Mouse (Mus musculus) thymus, adult 18-20 months (tissue): ENCODE measurements around the gene Epop.
"Not testable (repeated sequence)": the region's sequence is repeated elsewhere in the genome, so short reads cannot be mapped to it uniquely, and the experiment has no call there.

Source experiments
- DNase-seq, 2 experiments: peaks; one replicate each; pipeline ENCODE4 v3.0.0; 2022; ENCODE audit warnings: mixed read lengths in 2 of 2

Epop gene

DNA sequence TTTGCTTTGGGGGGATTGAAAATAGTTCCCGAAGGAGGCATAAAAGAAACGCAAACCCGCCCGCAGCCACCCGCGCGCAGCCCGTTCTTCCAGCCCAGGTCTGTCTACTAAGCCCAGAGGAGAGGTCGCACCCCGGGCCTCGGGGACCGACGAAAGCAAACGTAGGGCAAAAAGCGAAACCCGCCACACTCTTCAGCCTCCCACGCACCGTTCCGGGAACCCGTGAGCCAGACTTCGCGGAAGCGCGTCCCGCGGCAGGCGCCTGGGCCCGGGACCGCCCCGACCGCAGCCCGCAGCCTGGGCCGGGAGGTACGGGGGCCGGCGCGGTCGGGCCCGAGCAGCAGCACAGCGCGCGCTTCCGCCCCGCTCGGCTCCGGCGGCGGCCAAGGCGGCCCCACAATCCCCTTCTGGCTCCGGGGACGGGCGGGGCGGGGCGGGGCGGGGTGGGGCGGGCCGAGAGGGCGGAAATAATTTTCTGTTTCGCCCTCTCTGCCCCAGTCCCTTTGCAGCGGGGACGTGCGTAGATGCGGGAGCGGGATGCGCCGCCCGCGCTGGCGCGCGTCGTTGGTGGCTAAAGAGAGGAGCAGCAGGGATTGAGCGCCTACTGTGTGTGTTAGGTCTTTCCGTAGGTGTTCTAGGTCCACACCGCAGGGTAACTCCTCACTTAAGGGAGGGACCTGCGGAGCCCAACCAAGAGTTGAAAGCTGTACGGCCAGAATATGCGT lies 30.6 kb upstream of the Epop start:
- DNase-seq: peak; percentile 60 to 69

DNA sequence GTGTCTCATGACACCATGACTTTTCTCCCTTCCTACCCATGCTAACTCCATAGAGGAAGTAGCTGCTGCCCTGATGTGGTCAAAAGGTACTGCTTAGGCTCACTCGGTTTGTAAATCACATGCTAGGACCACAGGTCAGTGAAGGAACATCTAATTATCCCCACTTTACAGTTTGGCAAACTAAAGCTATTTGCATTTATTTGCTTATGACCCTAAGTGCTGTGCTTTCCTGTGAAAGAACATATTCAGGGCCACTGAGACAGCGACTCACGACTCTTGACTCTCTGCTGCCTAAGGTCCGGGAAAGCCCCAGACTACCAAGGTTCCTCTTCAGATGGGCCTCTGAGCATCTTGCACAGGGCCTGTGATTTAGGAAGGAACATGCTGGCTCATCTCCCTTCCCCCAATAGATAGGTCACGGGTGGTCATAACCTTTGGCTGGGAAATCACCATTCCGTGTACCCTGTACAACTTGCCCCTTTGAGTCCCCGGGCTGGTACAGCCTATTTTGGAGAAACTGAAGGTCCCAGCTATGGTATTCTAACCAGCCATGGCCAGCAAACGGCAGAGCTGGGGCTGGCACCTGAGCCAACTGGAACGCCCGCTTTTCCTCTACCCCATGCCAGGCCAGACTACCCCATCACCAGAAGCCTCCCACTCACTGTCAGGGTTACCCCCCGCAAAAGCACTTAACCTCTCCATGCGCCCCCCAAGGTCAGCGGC lies 29.9 kb upstream of the Epop start:
- DNase-seq: peak in 1 of 2 experiments; percentile 44

DNA sequence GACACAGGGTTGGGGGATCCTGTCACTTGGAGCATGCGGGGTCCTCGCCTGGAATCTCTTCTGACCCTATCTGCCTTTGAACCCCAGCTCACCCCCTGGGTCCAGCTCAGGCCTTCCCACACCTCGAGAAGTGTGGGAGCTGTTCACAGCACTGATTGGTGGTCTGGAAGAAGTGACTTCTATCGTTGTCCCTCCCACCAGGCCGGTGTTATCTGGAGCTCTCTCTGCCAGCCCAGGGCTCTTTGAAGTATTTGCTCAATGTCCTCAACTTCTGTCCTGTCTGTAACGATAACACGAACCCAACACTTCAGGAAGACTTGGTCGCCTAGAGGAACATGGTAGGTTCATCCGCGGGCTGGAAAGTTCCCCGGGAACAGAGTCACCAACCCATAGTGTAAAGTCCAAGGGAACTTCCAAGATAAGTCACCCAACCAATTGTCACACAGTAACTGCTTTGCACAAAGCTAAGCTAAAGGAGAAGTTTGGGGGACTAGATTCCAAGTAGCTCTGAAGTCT lies 29.3 kb upstream of the Epop start:
- DNase-seq: no peak

DNA sequence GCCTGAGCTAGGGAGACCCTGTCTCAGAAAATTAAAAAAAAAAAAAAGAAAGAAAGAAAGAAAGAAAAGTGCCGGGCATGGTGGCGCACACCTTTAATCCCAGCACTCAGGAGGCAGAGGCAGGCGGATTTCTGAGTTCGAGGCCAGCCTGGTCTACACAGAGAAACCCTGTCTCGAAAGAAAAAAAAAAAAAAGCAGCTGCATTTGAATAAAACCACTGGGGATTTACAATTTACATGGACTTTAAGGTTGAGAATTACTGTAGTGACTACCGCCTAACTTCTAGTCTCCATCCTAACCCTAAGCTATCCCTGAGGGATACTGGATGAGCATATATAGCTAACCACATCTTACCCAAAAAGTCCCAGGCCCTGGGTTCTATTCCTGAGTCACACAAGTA lies 28.5 kb upstream of the Epop start:
- not testable (repeated sequence) for DNase-seq

DNA sequence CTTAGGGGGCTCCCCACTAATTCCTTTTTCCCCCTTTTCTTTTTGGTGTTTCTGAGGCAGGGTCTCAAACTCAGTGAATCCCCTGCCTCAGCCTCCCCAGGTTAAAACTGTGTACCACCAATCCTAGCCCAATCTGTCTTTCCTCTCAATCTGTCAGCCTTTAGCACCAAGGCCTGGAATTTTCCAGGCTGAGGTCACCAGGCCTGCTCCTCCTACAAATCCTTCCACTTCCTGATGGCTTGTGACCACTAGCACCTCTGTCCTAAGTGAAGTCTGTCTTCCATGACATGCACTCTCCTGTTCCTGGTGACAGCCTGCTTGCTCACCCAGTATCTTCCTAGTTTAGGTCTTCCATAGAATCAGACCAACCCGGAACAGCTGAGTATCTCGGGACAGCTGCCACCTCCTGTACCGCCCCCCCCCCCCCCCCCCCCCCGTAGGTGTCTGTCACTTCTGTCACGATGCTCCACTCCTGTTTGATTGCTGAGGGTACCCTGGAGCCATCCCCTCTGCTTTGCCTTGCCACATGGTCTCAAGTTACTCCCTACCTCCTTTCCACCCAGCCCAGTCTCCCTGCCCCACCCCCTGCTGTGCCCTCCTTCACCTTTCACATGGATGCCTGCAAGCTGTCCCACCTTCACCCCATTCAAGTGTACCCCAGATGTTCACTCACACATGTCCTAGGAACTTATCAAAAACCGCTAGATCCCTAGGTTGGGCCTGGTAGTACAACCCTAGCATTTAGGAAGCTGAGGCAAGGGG lies 27.9 kb upstream of the Epop start:
- DNase-seq: no peak

DNA sequence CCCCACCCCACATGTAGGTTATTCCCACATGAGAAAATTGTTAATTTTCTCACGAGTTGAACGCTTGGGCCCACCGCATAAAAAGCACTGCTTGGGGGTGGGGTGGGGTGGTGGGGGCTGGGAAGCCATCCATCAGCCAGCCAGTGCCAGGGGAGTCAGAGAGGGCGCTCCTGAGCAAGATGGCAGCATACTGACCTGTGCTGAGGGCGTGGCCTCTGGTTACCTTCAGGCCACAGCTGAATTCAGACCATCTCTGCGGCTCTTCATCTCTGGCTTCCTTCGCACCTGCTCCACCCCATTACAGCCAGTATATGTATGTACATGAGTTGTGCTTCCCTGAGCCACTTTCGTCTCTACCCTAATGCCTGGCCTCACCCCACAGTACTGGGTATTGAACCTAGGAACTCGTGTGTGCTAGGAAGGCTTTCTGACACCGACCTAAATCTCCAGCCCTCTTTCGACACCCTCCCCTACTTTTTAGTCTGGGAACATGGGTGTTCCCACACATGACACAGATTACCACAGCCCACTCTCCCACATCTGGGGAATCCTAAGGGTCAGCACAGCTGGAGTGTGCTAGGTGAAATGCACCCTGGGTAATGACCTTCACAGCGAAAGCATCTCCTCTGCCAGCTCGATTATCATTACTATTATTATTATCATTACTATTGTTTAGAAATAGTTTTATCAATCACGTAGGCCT lies 26.9 kb upstream of the Epop start:
- DNase-seq: no peak

DNA sequence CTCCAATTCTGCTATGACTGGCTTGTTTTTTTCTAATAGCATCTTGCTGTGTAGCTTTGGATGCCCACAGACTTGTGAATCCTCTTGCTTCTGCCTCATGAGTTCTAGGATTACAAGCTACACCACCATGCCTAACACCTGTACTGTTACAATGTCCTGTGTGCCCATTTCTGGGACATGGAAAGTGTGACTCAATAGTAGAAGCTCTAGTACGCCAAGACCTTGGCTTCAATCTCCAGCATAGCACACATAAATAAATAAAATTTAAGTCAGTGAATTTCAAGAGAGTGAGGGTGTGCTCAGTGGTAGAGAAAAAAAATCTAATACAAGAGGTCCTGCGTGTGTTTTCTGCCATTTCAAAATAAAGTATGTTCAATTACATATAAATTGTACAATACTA lies 24.7 kb upstream of the Epop start:
- no peak for DNase-seq

DNA sequence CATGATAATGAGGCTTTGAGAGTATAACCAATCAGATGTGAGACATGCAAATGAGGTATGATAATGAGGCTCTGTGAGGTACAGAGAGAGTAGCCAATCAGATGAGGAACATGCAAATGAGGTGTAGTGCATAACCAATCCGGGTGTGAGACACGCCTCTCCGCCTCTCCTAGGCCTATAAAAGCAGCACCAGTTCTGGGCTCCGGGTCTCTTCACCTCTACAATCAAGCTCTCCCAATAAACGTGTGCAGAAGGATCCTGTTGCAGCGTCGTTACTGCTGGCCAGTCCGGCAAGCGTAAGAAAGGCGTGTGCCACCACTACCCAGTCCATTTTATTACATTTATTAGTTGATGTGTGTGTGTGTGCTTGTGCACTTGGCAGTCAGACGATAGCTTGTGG lies 23.9 kb upstream of the Epop start:
- not testable (repeated sequence) for DNase-seq

DNA sequence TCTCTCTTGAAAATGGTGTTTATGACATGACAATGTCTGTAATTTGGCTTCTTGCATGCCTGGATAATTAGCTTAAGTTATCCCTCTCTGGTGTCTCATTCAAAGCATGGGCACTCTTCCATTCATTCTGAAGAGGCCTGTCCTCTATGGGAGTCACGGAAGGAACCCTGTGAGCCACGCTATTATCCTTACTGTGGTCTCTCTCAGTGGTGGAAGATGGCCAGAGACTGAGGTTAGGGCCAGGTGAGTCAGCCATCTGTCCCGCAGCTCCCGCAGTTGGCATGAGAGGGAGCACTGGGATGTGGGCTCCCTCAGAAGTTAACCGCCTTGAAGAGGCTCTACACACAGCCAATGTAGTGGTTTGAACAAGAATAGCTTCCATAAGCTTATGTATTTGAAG lies 20.8 kb upstream of the Epop start:
- no peak for DNase-seq

DNA sequence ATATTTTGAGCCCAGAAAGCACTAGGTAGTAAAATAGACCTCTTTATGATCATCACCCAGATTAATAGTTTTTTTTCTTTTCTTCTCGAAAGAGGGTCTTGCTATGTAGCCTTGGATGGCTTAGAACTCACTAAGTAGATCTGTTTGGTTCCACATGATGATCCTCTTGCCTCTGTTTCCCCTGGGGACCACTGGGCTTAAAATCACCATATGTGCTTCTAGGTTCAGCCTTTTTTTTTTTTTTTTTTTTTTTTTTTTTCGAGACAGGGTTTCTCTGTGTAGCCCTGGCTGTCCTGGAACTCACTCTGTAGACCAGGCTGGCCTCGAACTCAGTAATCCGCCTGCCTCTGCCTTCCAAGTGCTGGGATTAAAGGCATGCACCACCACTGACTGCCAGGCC lies 19.0 kb upstream of the Epop start:
- not testable (repeated sequence) for DNase-seq

DNA sequence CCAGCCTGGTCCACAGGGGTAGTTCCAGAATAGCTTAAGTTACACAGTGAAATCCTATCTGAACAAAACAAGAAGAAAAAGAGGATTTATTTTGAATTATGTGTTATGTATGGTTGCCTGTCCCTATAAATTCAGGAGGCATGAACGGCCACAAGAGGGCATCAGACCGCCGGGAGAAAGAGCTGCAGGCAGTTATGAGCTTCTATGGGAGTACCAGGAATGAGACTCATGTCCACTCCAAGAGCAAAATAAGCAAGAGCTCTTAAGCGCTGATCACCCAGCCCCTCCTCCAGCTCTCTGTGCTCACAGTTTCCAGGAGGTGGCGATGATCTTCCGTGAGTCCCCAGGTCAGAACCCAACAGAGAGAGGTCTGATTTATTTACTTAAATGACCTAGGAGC lies 15.3 kb upstream of the Epop start:
- DNase-seq: peak in 1 of 2 experiments; percentile 53

DNA sequence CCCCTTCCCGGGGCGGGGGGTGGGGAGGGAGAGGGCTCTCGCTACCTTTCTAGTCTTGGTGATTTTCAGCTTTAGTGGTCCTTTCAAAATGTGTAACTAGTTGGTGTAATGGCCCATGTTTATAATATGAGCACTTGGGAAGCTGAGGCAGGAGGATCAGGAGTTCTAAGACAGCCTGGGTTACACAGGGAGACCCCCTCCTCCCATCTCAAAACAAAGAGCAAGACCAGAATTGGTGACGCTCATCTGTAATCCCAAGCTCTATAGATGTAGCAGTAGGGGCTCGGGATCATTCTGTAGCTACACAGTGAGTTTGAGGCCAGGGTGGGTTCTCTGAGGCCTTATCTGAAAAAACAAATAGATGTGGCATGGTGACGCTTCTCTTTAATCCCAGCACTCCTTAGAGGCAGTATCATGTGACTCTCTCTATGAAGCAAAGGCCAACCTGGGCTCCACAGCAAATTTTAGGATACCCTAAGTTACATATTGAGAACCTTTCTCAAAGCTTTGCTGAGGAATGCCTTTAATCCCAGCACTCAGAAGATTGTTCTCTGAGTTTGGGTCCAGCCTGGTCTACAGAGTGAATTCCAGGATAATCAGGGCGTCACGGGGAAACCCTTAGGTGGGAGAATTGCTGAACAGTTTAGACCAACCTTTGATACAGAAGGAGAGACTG lies 14.0 kb upstream of the Epop start:
- DNase-seq: no peak

DNA sequence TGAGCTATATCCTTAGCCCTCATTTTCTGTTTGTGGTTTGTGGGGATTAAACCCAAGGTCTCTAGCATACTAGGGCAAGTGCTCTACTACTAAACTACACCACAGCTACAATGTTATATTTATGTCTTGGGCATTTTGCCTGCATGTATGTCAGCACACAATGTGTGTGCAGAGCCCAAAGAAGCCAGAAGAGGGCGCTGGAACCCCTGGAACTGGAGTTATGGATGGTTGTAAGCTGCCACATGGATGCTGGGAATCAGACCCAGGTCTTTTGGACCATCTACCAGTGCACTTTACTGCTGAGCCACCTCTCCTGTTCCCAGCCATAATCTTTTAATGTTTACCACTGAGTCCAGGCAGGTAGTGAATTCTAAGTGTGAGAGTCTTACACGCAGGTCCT lies 13.2 kb upstream of the Epop start:
- no peak for DNase-seq

DNA sequence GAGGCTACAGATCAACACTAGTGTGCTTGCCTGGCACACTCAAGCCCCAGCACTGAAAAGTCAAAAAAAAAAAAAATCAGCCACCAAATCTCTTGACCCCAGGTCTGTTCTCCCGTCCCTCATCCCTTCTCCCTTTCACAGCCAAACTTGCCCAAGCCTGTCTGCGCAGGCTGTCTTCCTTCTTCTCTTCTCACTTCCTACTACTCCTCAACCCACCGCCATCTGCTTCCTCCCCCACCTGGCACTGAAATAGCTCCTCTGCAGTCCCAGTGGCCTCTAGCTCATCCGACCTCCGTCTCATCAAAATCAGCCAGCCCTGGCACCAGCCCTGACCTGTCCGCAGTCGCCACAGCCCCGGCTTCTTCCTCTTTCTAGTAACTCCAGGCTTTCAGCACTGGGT lies 12.2 kb upstream of the Epop start:
- no peak for DNase-seq

DNA sequence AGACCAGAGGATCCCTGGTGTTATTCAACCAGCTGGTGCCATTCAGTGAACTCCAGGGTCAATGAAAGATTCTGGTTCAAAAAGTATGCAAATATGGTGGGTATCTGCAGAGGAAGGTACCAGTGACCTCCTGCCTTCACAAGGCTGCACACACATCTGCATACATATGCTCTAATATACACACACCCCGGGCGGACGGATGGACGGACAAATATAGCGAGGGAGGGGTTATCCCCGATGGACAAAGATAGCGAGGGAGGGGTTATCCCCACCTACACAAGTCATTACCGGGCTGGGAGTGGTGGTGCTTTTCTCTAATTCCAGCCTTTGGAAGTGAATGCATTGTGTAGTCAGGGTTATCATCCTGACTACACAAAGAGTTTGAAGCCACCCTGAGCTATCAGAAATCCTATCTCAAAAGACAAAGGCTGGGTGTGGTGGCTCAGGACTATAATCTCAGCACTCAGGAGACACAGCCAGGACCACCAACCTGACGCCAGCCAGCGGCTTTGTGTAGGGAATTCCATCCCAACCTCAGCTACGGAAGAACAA lies 6.0 kb upstream of the Epop start:
- no peak for DNase-seq

DNA sequence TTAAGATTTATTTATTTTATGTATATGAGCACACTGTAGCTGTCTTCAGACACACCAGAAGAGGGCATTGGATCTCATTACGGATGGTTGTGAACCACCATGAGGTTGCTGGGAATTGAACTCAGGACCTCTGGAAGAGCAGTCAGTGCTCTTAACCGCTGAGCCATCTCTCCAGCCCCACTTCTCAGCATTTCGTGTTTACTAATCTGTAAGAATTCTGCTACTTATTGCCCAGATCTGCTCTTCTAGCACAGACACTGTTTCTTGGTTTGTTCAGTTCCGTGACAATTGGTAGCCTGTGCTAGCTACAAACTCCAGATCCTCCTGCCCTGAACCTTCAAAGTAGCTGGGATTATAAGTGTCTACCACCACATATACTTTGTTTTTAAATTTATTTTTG lies 2.9 kb upstream of the Epop start:
- DNase-seq: not testable (repeated sequence)

DNA sequence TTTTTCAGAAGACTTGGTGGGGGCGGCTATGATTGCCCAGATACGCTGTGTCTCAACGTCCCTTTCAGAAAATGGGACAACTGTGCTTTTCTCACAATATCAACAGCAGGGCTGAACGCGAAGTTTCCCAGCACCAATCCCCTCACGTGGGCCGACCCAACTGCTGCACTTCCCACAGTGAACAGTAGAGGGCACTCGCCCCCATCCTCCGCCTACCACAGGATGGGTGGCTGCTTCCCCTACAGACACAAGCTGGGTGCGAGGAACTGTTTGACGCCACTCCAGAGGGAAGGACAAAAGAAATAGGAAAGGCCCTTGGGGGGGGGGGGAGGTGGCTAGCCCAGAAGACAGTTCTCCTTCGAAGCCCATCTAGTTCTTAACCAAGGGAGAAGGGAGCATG lies 2.4 kb upstream of the Epop start:
- DNase-seq: peak; percentile 61 to 63

DNA sequence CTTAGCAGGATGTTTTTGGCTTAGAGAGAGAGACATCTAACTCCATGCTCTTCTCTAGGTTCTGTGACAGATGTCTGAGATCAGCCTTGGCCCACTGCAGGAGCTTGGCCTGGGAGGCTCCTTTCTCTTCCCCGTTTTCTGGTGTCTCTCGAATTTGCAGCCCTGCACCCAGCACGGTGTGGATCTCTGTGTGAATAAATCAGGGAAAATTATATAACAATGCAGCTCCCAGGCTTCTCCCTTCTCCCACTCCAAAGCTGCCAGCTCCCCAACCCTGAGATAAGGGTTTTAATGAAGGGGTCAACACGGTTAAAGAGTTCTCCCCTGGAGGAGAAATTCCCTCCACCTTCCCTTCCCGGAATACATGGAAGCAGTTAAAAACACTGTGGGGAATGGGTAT lies 2.0 kb upstream of the Epop start:
- DNase-seq: no peak

DNA sequence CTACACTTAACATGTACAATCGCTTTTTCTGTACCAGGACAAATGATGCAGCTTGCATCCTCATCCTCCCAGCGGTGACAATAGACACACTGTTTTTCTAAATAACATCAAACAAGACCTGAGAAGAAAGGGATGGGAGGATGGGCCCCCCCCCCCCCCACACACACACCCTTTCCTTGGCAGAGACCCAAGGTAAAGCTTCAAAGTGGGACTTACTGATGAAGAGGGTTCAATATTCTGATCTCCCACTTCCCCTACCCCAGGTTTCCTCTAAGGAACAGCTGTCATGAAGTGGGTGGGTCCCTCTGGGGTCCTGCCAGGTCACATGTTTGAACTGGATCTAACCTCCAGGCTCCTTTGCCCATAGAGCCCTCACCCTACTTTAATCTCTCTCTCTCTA lies 1.5 kb upstream of the Epop start:
- no peak for DNase-seq

DNA sequence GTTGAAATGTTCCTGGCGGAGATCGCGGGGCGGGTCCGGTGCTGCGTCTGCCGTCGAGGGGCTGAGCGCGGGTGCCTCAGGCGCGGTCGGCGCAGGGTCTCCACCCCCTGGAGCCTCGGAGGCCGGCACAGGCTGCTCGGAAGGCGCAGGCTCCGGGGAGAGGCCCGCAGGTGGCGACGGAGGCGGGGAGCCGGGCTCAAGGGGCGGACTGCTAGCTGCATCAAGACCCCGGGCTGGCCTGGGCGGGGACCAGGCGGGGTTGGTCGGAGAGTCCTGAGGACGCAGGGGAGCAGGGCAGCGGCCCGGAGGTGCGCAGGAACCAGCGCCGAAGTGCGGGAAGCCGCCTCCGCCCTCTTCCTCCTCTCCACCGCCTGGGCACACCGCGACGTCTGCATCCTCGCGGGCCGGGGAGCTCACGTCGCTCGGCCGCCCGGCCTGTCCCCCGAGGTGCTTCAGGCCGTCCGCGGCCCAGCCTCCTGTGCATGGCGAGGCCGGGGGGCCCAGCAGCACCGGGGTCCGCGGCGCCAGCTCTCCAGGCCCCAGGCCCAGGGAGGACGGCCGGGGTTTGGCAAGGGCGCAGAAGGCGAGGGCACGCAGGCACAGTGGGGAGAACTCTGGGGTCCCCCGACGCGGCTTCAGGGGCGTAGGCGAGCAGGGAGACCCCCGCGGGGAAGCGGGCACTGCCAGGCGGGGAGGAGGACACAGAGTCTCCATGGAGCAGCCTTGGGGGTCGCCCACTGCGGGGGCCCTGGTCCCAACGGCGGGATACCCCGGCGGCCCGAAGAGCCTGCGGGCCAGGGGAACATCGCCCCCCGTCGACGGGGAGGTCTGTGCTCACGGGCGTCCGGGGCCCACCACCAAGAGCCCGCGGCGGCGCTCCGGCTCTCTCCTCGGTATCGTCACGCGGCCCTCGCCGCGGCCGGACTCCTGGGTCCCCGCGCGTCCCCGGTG lies 659 bp downstream of the Epop start:
- peak in 1 of 2 experiments; percentile 14 for DNase-seq

DNA sequence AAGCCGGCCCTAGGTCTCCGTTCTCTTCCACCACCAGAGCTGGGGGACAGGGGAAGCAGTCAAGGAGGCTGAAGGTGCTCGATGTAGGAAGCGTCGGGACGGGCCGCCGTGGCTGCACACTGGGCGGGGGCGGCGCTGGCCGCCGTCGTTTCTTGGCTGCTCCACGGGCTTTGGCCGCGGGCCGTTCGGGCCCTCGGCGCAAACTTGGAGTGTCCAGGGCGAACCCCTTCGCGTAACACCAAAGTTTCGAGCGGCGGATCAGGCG lies 1.3 kb downstream of the Epop start:
- DNase-seq: no peak
